Mouse (Mus musculus) spleen, adult 2 months (tissue): ENCODE data around the gene Gnai3. TPM values are rescaled to one million over a fixed set of nuclear protein-coding genes. Genes with fewer than 3 reads are reported as not detected.

ENCODE experiments used
- DNase-seq, 2 experiments: peaks; one replicate each; pipeline versions ENCODE4 v3.0.0 to v3.0.0-alpha.2; 2012 to 2021; ENCODE audit warnings: low spot score in 2 of 2, low read depth in 1 of 2
- H3K27ac ChIP-seq: fragments of 200-500 bp; 2 replicates; pipeline ENCODE4 v1.5.1; 2012; ENCODE audit warnings: low read length, inconsistent platforms; ENCODE audit not compliant: insufficient read depth
- H3K27me3 ChIP-seq: fragments of 200-500 bp; 2 replicates; pipeline ENCODE4 v1.6.1; 2012; ENCODE audit warnings: mild to moderate bottlenecking, moderate library complexity, low read length, inconsistent platforms; ENCODE audit not compliant: control insufficient read depth, insufficient read depth
- H3K36me3 ChIP-seq: fragments of 200-500 bp; 2 replicates; pipeline ENCODE4 v1.6.1; 2012; ENCODE audit warnings: mild to moderate bottlenecking, low read length, inconsistent platforms; ENCODE audit not compliant: control insufficient read depth, insufficient read depth
- H3K4me1 ChIP-seq: fragments of 200-500 bp; 2 replicates; pipeline ENCODE4 v1.6.1; 2011; ENCODE audit warnings: inconsistent platforms; ENCODE audit not compliant: control insufficient read depth, insufficient read depth, insufficient read length
- H3K4me3 ChIP-seq: fragments of 200-500 bp; 2 replicates; pipeline ENCODE4 v1.5.1; 2011; ENCODE audit warnings: mild to moderate bottlenecking, inconsistent platforms; ENCODE audit not compliant: insufficient read depth, insufficient read length; ENCODE audit errors: extremely low read depth
- CTCF ChIP-seq: fragments of 200-500 bp; IDR thresholded peaks from 2 replicates; pipeline ENCODE4 v1.5.1; 2011; ENCODE audit warnings: mild to moderate bottlenecking, inconsistent platforms; ENCODE audit not compliant: insufficient read depth, insufficient read length, insufficient replicate concordance; ENCODE audit errors: extremely low read depth
- POLR2A ChIP-seq: fragments of 200-500 bp; IDR thresholded peaks from 2 replicates; pipeline ENCODE4 v1.6.1; 2011; ENCODE audit warnings: low read depth, low read length, inconsistent platforms
- WGBS: fragments of 180-500 bp; shearing (Covaris S2); methylation state at CpG from one replicate; pipeline ENCODE4 v1.1.7; 2018; 5-methylcytosine and 5-hydroxymethylcytosine counted together
- polyA plus RNA-seq: library from polyadenylated mRNA; depleted of rRNA; stranded (reverse); fragments of >200 nt; gene quantifications from 2 replicates; pipeline ENCODE4 v1.2.3, GENCODE M21; 2012

Gene Gnai3
- polyA plus RNA-seq, 1 experiment, result 11.3 TPM

- 69% methylated on average over 1 of the region's 1 CpGs for WGBS
- no peaks in the 10 kb centered on the region for H3K27me3 ChIP-seq
- TF ChIP-seq POLR2A, result no peak
- TF ChIP-seq CTCF, result no peak
- no peak overlapping the region for H3K4me3 ChIP-seq
- no peak overlapping the region for H3K27ac ChIP-seq
- peaks cover 8% of the 10 kb centered on the region; the same call in 1 of the 2 replicates for H3K36me3 ChIP-seq
- H3K4me1 ChIP-seq, result no peaks in the 10 kb centered on the region
- no peak for DNase-seq
These were observed 21.8 kb downstream of the Gnai3 start for GRCm38 (mm10) chr3:108124131-108124530.

- WGBS, result 79% methylated on average over 5 of the region's 5 CpGs
- TF ChIP-seq CTCF, result no peak
- TF ChIP-seq POLR2A, result no peak
These were observed 22.7 kb downstream of the Gnai3 start for GRCm38 (mm10) chr3:108123242-108123641.

GRCm38 (mm10) chr3:108121101-108121500 is 24.8 kb downstream of the Gnai3 start:
- TF ChIP-seq POLR2A (no peak), CTCF (no peak)
- 91% methylated on average over 3 of the region's 3 CpGs for WGBS
- Histone ChIP-seq H3K4me3 (no peak overlapping the region), H3K36me3 (peaks cover 12% of the 10 kb centered on the region), H3K27ac (no peak overlapping the region), H3K27me3 (no peaks in the 10 kb centered on the region), H3K4me1 (no peaks in the 10 kb centered on the region)
- DNase-seq, result no peak

More at GRCm38 (mm10) chr3:108123242-108123641, 22.7 kb downstream of the Gnai3 start:
- H3K27ac ChIP-seq, result no peak overlapping the region
- H3K27me3 ChIP-seq, result no peaks in the 10 kb centered on the region
- DNase-seq, result no peak
- no peaks in the 10 kb centered on the region for H3K4me1 ChIP-seq
- H3K36me3 ChIP-seq, result peaks cover 8% of the 10 kb centered on the region; the same call in 1 of the 2 replicates
- no peak overlapping the region for H3K4me3 ChIP-seq

- 93% methylated on average over 6 of the region's 6 CpGs for WGBS
- no peaks in the 10 kb centered on the region for H3K4me1 ChIP-seq
- no peak overlapping the region for H3K27ac ChIP-seq
- no peaks in the 10 kb centered on the region for H3K27me3 ChIP-seq
- TF ChIP-seq CTCF (no peak), POLR2A (no peak)
- no peak for DNase-seq
- peaks cover 16% of the 10 kb centered on the region for H3K36me3 ChIP-seq
- no peak overlapping the region for H3K4me3 ChIP-seq
These were observed 28.5 kb downstream of the Gnai3 start for GRCm38 (mm10) chr3:108117465-108117864.

- no peak for TF ChIP-seq POLR2A
- TF ChIP-seq CTCF, result no peak
- H3K27me3 ChIP-seq, result no peaks in the 10 kb centered on the region
- no peaks in the 10 kb centered on the region for H3K4me1 ChIP-seq
- 87% methylated on average over 7 of the region's 7 CpGs for WGBS
- DNase-seq, result no peak
- no peak overlapping the region for H3K4me3 ChIP-seq
- H3K36me3 ChIP-seq, result peaks cover 27% of the 10 kb centered on the region
- no peak overlapping the region for H3K27ac ChIP-seq
These were observed 32.2 kb downstream of the Gnai3 start for GRCm38 (mm10) chr3:108113591-108114289.

GRCm38 (mm10) chr3:108112666-108113065 is 33.3 kb downstream of the Gnai3 start:
- Histone ChIP-seq H3K4me1 (no peaks in the 10 kb centered on the region), H3K27ac (no peak overlapping the region), H3K27me3 (no peaks in the 10 kb centered on the region), H3K36me3 (peaks cover 33% of the 10 kb centered on the region), H3K4me3 (no peak overlapping the region)
- TF ChIP-seq CTCF, result no peak
- no peak for TF ChIP-seq POLR2A
- DNase-seq, result no peak
- WGBS, result 80% methylated on average over 4 of the region's 4 CpGs

- 88% methylated on average over 7 of the region's 7 CpGs for WGBS
- no peak overlapping the region for H3K27ac ChIP-seq
- no peaks in the 10 kb centered on the region for H3K4me1 ChIP-seq
- no peak for TF ChIP-seq POLR2A
- TF ChIP-seq CTCF, result no peak
- DNase-seq, result no peak
- peaks cover 32% of the 10 kb centered on the region for H3K36me3 ChIP-seq
- no peak overlapping the region for H3K4me3 ChIP-seq
- H3K27me3 ChIP-seq, result no peaks in the 10 kb centered on the region
These were observed 33.7 kb downstream of the Gnai3 start for GRCm38 (mm10) chr3:108112246-108112645.
